Mouse (Mus musculus): ENCODE results near the gene Cep112.

Cep112 gene

DNA sequence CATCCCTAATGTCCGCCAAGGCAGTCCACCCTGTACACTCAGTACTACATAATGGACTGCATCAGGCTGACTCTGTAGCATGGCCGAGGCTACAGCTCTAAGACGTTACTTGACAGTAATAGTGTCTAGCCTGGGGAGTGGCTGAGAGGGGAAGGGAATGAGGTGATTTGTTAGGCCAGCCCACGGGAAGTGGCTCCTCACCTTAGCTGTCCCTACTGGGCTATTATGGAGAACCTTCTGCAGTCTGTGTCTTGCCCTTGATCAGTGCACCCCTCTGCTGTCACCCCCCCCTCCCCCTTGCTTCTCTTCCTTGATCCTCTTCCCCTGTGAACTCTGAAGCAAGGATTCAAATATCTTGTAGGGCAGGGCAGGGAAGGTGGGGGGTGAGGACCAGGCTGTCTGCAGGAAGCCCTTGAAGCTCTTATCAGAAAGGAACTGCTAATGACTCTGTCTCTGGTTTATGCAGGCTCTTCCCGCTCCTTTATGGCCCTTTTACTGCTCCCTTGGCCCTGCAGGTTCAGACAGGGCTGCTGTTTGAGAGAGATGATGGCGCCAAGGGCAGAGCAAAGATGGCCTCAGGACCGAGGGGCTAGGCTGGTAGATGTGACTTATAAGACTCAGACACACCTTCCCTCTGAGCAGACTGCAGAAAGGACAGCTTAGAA is 481.7 kb downstream of the Cep112 start:
- DNase-seq (ENCODE audit: low spot score in 2 of 2): no peak

DNA sequence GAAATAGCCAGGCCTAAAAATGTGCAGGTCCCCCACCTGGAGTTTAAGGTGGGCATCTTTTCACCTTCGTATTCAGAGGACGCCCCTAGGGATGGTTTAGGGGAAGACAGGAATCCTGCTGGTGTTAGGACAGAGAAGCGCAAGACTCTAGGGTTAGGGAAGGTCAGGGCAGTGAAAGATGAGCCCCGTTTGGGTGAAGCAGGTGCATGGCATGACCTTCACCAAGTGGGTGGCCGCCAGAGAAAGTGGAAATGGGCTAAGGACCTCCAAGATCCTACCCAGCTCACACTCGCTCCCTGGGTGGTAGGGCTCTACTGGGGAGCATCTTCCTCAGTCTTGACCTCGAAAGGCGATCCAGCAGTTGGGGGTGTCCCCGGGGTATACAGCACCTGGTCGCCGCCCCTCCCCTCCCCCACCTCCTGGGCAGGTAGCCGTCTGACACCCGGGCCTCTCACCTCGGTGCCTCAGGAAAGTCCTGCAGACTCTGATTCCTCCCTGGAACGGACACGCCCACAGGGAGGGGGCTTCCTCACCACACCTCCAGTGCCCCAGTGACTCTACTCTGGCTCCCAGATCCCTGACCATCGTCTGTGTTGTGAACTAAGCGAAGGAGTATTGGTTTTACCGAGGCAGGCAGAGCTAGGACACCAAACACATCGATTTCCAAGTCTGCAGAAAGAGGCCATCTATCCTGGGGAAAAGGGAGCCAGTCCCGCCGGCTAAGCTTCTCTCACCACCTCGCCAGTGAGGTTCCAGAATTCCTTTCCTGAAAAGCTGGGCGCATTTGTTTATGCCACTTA is 484.6 kb downstream of the Cep112 start:
- DNase-seq (ENCODE audit: low spot score in 2 of 2): no peak

Data from thymus, postnatal 10 days (tissue).